Mouse (Mus musculus): ENCODE measurements around the gene R3hdm4. TPM values are rescaled to one million over a fixed set of nuclear protein-coding genes. Genes with fewer than 3 reads are reported as not detected.

Gene R3hdm4
- polyA plus RNA-seq, 1 experiment from 2014 or later, result 293 TPM

DNA sequence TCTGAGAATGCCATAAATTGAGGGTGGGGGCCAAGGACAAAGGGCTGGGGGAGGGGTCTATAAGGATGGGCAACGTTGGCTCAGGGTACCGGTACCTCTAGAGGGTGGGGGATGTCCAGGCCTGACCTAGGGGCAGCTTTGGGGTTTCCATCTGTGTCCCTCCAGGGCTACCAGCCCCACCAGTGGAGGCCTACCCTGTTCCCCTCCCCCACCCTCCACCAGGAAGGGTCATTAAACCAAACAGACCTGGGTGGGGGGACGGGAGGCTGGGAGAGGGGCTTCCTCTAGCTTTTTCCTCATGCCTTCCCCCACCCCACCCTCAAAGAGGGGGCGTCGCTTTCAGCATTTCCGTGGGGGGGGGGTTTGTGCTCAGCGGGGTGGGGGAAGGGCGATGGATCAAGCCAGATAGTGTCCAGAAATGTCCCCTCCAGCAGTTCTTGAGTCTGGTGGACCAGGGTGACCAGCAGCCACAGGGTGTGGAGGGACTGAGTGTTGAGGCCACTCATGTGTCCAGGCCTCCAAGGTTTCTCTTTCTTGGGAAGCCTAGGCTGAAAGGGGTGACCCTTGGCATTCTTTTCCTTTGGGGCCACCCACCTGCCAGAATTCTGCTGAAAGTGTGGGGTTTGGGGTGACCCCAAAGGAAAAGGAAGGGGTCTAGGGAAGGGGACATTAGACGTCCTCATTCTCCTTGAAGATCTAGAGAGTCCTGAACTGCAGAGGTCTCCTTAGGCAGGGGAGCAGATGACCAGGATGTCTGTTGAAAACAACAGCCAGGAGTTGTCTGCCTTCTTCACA, 8.1 kb upstream of the R3hdm4 start:
- peaks cover 9% of the 10 kb centered on the region for H3K36me3 ChIP-seq (ENCODE audit: control insufficient read depth, insufficient read depth, low read length)
- peaks cover 24% of the 10 kb centered on the region for H3K4me1 ChIP-seq (ENCODE audit: control insufficient read depth, insufficient read depth, low read length)
- 38% methylated on average over 8 of the region's 9 CpGs for WGBS
- H3K27me3 ChIP-seq (ENCODE audit: control insufficient read depth, insufficient read depth, low read depth, low read length), result no peaks in the 10 kb centered on the region
- ATAC-seq, result no peak
- H3K9ac ChIP-seq (ENCODE audit: low read depth, low read length), result peak overlapping the region; percentile 65
- H3K27ac ChIP-seq (ENCODE audit: low read length), result peak overlapping the region; percentile 91
- H3K4me3 ChIP-seq (ENCODE audit: low read depth, low read length), result peak overlapping the region; percentile 100
- peak overlapping the region; percentile 93 for H3K4me2 ChIP-seq (ENCODE audit: low read length)
- no peaks in the 10 kb centered on the region for H3K9me3 ChIP-seq (replicated peaks; ENCODE audit: control insufficient read depth, low read length, poor library complexity, severe bottlenecking)

DNA sequence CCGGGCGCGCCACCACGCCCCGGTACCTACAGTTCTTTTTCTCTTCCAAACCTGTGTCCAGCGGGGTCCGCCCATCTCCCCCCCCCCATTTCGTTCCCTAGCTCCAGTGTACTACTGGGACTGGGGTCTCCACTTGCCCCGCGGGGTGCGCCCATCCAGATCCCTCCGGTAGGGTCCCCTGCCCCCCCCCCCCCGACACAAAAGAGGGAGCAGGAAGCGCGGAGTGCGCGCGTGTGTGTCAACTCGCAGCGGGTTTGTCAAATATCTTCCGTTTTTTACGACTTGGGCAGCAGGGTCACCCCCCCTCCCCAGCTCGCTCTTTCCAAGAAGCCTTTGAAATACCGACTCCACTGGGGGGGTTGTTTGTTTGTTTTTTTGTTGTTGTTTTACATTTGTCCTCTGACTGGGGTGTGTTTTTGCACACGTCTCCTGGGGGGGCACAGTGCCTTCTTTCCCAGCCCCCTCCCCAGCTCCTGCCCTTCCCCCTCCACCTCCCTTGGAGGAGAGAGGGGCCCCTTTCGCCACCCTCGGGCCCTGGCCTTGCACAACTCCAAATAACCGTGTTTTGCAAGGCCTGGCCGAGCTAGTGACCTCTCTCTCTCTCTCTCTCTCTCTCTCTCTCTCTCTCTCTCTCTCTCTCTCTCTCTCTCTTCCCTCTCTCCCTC, 7.2 kb upstream of the R3hdm4 start:
- ATAC-seq, result no peak
- H3K4me1 ChIP-seq (ENCODE audit: control insufficient read depth, insufficient read depth, low read length), result peaks cover 24% of the 10 kb centered on the region
- peak overlapping the region; percentile 100 for H3K4me3 ChIP-seq (ENCODE audit: low read depth, low read length)
- no peaks in the 10 kb centered on the region for H3K9me3 ChIP-seq (replicated peaks; ENCODE audit: control insufficient read depth, low read length, poor library complexity, severe bottlenecking)
- H3K27ac ChIP-seq (ENCODE audit: low read length), result peak overlapping the region; percentile 91
- peak overlapping the region; percentile 93 for H3K4me2 ChIP-seq (ENCODE audit: low read length)
- H3K9ac ChIP-seq (ENCODE audit: low read depth, low read length), result peak overlapping the region; percentile 90
- peaks cover 4% of the 10 kb centered on the region; the same call in 1 of the 2 replicates for H3K27me3 ChIP-seq (ENCODE audit: control insufficient read depth, insufficient read depth, low read depth, low read length)
- WGBS, result under 1% methylated on average over 28 of the region's 29 CpGs
- peaks cover 9% of the 10 kb centered on the region for H3K36me3 ChIP-seq (ENCODE audit: control insufficient read depth, insufficient read depth, low read length)

DNA sequence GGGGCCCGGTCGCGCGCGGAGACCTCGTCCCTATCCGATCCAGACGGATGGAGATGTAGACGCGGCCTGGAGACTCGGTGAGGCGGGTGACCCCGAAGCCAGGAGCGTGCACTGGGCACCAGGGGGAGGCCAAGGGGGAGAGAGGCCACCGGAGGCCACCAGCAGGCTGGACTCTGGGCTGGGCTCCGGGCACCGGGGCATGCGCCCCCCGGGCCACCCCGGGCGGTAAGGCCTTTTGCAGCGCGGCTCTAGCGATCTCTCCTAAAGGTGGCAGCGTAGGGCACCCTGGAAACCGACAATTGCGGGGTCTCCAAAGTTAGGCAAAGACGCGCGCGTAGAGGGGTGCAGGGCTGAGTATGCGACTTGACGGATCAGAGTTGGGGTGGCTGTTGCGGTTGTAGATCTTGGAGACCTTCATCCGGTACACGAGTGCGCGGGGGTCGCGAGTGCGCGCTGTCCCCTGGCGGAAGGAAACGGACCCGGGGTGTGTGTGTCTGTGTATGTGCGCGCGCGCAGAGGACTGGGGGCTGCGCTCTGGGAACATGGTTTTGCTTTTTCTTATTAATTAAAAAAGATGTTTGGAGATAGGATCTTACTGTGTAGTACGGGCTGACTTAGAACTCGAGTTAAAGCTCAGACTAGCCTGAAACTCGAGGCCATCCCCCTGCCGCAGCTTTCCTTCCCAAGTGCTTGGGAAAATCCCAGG, 6.5 kb upstream of the R3hdm4 start:
- Histone ChIP-seq H3K36me3 (ENCODE audit: control insufficient read depth, insufficient read depth, low read length) (peaks cover 9% of the 10 kb centered on the region), H3K9me3 (replicated peaks; ENCODE audit: control insufficient read depth, low read length, poor library complexity, severe bottlenecking) (no peaks in the 10 kb centered on the region), H3K27ac (ENCODE audit: low read length) (peak overlapping the region; percentile 91), H3K4me2 (ENCODE audit: low read length) (peak overlapping the region; percentile 93), H3K27me3 (ENCODE audit: control insufficient read depth, insufficient read depth, low read depth, low read length) (peaks cover 11% of the 10 kb centered on the region), H3K4me1 (ENCODE audit: control insufficient read depth, insufficient read depth, low read length) (peaks cover 24% of the 10 kb centered on the region), H3K4me3 (ENCODE audit: low read depth, low read length) (peak overlapping the region; percentile 100), H3K9ac (ENCODE audit: low read depth, low read length) (peak overlapping the region; percentile 90)
- peak; percentile 47 for ATAC-seq
- WGBS, result under 1% methylated on average over 54 of the region's 54 CpGs

DNA sequence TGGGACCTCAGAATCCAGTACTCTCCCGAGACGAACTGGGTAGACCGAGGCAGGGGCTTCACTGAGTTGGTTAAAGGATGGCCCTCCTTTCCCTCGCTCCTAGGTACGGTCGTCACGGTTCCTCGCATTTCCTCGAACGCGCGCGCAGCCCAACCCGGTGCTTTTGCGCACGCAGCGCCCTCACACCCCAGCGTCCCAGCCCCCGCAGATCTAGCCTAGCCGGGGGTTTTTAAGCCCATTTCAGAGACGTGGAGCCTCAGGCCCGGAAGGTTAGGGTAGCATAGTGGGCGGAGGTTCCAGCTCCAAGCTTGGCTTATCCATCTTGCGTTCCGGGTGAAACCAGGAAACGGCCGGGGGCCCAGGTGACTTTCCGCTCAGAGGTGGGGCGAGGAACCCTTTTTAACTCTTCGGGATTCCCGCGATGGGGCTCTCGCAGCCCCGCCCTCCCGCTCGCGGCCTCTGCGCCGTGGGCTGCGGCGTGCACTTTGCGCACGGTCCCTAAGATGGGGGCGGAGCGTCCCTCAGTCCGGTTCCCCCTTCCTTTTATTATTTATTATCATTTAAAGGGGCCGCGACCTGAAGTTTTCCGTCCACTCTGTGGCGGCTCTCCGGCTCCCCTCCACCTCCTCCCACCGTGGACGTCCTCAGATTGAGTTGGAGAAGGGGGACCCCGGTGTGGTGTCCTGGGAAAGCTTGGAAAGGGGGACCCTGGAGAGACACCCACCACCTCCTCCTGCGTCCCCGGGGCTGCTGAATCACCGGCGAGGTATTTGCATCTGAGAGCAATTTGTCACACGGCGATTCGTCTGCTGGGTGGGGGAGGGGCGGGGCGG, 5.7 kb upstream of the R3hdm4 start, which contains the start of gene Arid3a:
Gene Arid3a (plus strand): TSS at position 553 of the 833 bp plus-strand sequence.
- Histone ChIP-seq H3K4me2 (ENCODE audit: low read length) (peak within 1 kb of the TSS; percentile 93), H3K4me1 (ENCODE audit: control insufficient read depth, insufficient read depth, low read length) (peaks cover 26% of the 10 kb centered on the region), H3K27me3 (ENCODE audit: control insufficient read depth, insufficient read depth, low read depth, low read length) (peaks cover 18% of the 10 kb centered on the region), H3K9me3 (replicated peaks; ENCODE audit: control insufficient read depth, low read length, poor library complexity, severe bottlenecking) (no peaks in the 10 kb centered on the region), H3K9ac (ENCODE audit: low read depth, low read length) (peak within 1 kb of the TSS; percentile 90), H3K36me3 (ENCODE audit: control insufficient read depth, insufficient read depth, low read length) (peaks cover 3% of the 10 kb centered on the region; the same call in 1 of the 2 replicates), H3K27ac (ENCODE audit: low read length) (peak within 1 kb of the TSS; percentile 91), H3K4me3 (ENCODE audit: low read depth, low read length) (peak within 1 kb of the TSS; percentile 100)
- peak; percentile 78 for ATAC-seq
- under 1% methylated on average over 62 of the region's 63 CpGs for WGBS

DNA sequence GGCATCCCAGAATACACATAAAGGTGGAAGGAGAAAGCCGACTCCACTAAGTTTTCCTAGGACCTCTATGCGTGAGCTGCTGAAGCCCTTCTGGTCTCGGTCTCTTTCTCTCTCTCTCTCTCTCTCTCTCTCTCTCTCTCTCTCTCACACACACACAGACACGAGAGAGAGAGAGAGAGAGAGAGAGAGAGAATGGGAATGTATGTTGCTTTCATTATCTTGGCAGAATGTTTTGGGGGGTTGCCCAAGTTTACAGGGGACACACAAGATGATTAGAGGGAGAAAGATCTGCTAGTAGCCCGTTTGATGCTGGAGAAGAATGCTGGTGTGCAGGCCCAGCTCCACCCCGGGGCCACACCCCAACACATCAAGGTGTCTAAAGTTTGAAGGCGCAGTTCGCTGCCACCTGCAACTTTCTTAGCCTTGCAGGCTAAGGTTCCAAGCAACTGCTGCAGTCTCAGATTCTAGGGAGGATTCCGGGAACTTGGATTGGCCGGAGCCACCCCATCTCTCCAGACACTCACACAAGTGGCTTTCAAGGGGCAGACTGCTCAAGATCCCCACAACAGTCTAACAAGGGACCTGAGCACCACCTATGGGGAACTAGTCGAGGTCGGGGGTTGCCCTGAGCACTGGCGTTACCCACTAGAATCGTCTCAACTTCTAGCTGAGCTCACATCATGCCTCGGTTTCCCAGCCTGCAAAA, 4.9 kb upstream of the R3hdm4 start:
- peaks cover 25% of the 10 kb centered on the region for H3K27me3 ChIP-seq (ENCODE audit: control insufficient read depth, insufficient read depth, low read depth, low read length)
- no peak; the same call in 1 of the 2 replicates for ATAC-seq

DNA sequence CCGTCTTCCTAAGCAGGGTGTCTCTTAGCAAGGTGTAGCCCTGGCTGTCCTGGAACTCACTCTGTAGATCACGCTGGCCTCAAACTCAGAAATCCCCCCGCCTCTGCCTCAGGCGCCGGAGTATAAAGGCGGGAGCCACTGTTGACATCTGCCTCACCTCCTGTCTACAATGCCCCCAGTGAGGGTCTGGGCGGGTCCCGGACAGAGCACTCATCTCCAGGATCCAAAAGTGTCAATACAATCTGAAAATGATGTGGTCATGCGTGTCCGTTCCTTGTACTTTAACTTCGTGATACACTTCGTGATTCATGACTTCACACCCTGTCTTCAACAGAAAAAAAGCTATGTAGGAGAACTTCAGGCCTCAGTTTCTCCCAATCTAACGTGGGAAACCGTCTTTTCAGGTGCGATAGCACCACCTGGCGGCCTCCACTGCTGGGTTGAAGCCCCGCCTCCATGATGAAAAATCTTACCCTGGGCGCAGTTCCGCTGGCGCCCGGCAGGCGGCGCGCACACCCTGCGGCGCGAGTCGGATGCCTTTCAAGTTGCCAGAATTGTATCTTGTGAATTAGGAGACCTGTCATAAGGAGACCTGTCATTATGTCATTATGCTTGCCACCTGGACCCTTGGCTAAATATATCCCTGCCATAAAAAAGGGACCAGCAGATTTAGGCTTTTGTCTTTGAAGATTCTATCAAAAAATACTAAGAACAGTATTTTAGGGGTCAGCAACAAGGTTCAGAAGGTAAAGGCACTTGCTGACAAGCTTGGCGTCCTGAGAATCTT, 4.2 kb upstream of the R3hdm4 start:
- H3K4me2 ChIP-seq (ENCODE audit: low read length), result peak overlapping the region; percentile 93
- H3K27me3 ChIP-seq (ENCODE audit: control insufficient read depth, insufficient read depth, low read depth, low read length), result peaks cover 32% of the 10 kb centered on the region
- H3K9me3 ChIP-seq (replicated peaks; ENCODE audit: control insufficient read depth, low read length, poor library complexity, severe bottlenecking), result no peaks in the 10 kb centered on the region
- peak overlapping the region; percentile 3; the same call in 1 of the 2 replicates for H3K4me3 ChIP-seq (ENCODE audit: low read depth, low read length)
- H3K36me3 ChIP-seq (ENCODE audit: control insufficient read depth, insufficient read depth, low read length), result no peaks in the 10 kb centered on the region
- no peak for ATAC-seq
- WGBS, result 10% methylated on average over 29 of the region's 29 CpGs
- no peak overlapping the region for H3K9ac ChIP-seq (ENCODE audit: low read depth, low read length)
- peaks cover 37% of the 10 kb centered on the region for H3K4me1 ChIP-seq (ENCODE audit: control insufficient read depth, insufficient read depth, low read length)
- H3K27ac ChIP-seq (ENCODE audit: low read length), result 0 out of 2 replicates have a peak overlapping the region, but pooled peaks have one; percentile 15

More for the DNA sequence above, 4.9 kb upstream of the R3hdm4 start:
- Histone ChIP-seq H3K9me3 (replicated peaks; ENCODE audit: control insufficient read depth, low read length, poor library complexity, severe bottlenecking) (no peaks in the 10 kb centered on the region), H3K4me1 (ENCODE audit: control insufficient read depth, insufficient read depth, low read length) (peaks cover 31% of the 10 kb centered on the region), H3K4me3 (ENCODE audit: low read depth, low read length) (peak overlapping the region; percentile 100), H3K36me3 (ENCODE audit: control insufficient read depth, insufficient read depth, low read length) (no peaks in the 10 kb centered on the region), H3K27ac (ENCODE audit: low read length) (peak overlapping the region; percentile 15; the same call in 1 of the 2 replicates), H3K9ac (ENCODE audit: low read depth, low read length) (peak overlapping the region; percentile 90), H3K4me2 (ENCODE audit: low read length) (peak overlapping the region; percentile 93)
- WGBS, result 11% methylated on average over 14 of the region's 15 CpGs

DNA sequence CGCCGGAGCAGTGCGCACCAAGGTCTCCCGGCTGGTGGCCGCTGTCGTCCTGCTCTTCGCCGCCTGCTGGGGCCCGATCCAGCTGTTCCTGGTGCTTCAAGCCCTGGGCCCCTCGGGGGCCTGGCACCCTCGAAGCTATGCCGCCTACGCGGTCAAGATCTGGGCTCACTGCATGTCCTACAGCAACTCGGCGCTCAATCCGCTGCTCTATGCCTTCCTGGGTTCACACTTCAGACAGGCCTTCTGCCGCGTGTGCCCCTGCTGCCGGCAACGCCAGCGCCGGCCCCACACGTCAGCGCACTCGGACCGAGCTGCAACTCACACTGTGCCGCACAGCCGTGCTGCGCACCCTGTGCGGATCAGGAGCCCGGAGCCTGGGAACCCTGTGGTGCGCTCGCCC, 564 bp upstream of the R3hdm4 start:
- no peak for ATAC-seq
- Histone ChIP-seq H3K27ac (ENCODE audit: low read length) (no peak overlapping the region), H3K4me3 (ENCODE audit: low read depth, low read length) (peak overlapping the region; percentile 36), H3K4me1 (ENCODE audit: control insufficient read depth, insufficient read depth, low read length) (peaks cover 35% of the 10 kb centered on the region), H3K27me3 (ENCODE audit: control insufficient read depth, insufficient read depth, low read depth, low read length) (peaks cover 60% of the 10 kb centered on the region), H3K4me2 (ENCODE audit: low read length) (peak overlapping the region; percentile 65), H3K36me3 (ENCODE audit: control insufficient read depth, insufficient read depth, low read length) (no peaks in the 10 kb centered on the region), H3K9me3 (replicated peaks; ENCODE audit: control insufficient read depth, low read length, poor library complexity, severe bottlenecking) (no peaks in the 10 kb centered on the region), H3K9ac (ENCODE audit: low read depth, low read length) (peak overlapping the region; percentile 55)
- 1% methylated on average over 34 of the region's 34 CpGs for WGBS

All from midbrain, embryonic 16.5 days (tissue).